Mouse (Mus musculus) lung, embryonic 16.5 days (tissue): ENCODE measurements around the gene Ppcdc. TPM values are rescaled to one million over a fixed set of nuclear protein-coding genes. Genes with fewer than 3 reads are reported as not detected.

ENCODE experiments used
- ATAC-seq: fragments of 200-750 bp; cut with Nextera tagmentation; 2 replicates; pipeline ENCODE4 v1.8.0; 2017; ENCODE audit warnings: low read depth, mild to moderate bottlenecking, moderate library complexity
- H3K27ac ChIP-seq: fragments of 300-500 bp; sonication (generic); 2 replicates; pipeline ENCODE4 v1.5.1; 2014; ENCODE audit warnings: mild to moderate bottlenecking, control low read depth, low read length
- H3K27me3 ChIP-seq: fragments of 300-500 bp; sonication (generic); 2 replicates; pipeline ENCODE4 v1.6.1; 2014; ENCODE audit warnings: low read depth, low read length, mixed read lengths; ENCODE audit not compliant: control insufficient read depth, insufficient read depth
- H3K36me3 ChIP-seq: fragments of 300-500 bp; sonication (generic); 2 replicates; pipeline ENCODE4 v1.6.1; 2014; ENCODE audit warnings: low read length; ENCODE audit not compliant: control insufficient read depth, insufficient read depth
- H3K4me1 ChIP-seq: fragments of 300-500 bp; sonication (generic); replicated peaks from 2 replicates; pipeline ENCODE4 v1.6.1; 2014; ENCODE audit warnings: low read length, mixed read lengths; ENCODE audit not compliant: control insufficient read depth, insufficient read depth
- H3K4me2 ChIP-seq: fragments of 300-500 bp; sonication (generic); 2 replicates; pipeline ENCODE4 v1.6.1; 2014; ENCODE audit warnings: low read depth, low read length, control low read depth
- H3K4me3 ChIP-seq: fragments of 300-500 bp; sonication (generic); 2 replicates; pipeline ENCODE4 v1.5.1; 2014; ENCODE audit warnings: mild to moderate bottlenecking, low read length, control low read depth
- H3K9ac ChIP-seq: fragments of 300-500 bp; sonication (generic); 2 replicates; pipeline ENCODE4 v1.6.1; 2014; ENCODE audit warnings: low read length, control low read depth
- H3K9me3 ChIP-seq: fragments of 300-500 bp; sonication (generic); 2 replicates; pipeline ENCODE4 v1.6.1; 2016; ENCODE audit warnings: low read length; ENCODE audit not compliant: control insufficient read depth
- WGBS: fragments of 180-500 bp; shearing (Covaris S2); extraction: QIAGEN DNeasy Blood & Tissue Kit; methylation state at CpG from one replicate; pipeline ENCODE4 v1.1.7; 2014; 5-methylcytosine and 5-hydroxymethylcytosine counted together
- polyA plus RNA-seq: library from polyadenylated mRNA; unstranded; fragments of >200 nt; fragmentation: Nextera tagmentation; extraction: Ambion mirVana; gene quantifications from 2 replicates; pipeline ENCODE4 v1.2.1, GENCODE M21; 2015

Gene Ppcdc
- polyA plus RNA-seq, 1 experiment from 2014 or later, result 27.6 TPM

GRCm38 (mm10) chr9:57398773-57399172, 41.2 kb downstream of the Ppcdc start:
- no peaks in the 10 kb centered on the region for H3K27me3 ChIP-seq
- H3K4me3 ChIP-seq, result no peak overlapping the region
- H3K9me3 ChIP-seq, result peaks cover 7% of the 10 kb centered on the region
- H3K27ac ChIP-seq, result no peak overlapping the region
- ATAC-seq, result no peak
- H3K4me2 ChIP-seq, result no peak overlapping the region
- H3K36me3 ChIP-seq, result no peaks in the 10 kb centered on the region
- no peak overlapping the region for H3K9ac ChIP-seq
- no peaks in the 10 kb centered on the region for H3K4me1 ChIP-seq
- WGBS, result 94% methylated on average over 2 of the region's 2 CpGs

GRCm38 (mm10) chr9:57392892-57393291, 47.0 kb downstream of the Ppcdc start:
- no peaks in the 10 kb centered on the region for H3K36me3 ChIP-seq
- H3K27me3 ChIP-seq, result no peaks in the 10 kb centered on the region
- H3K4me1 ChIP-seq, result no peaks in the 10 kb centered on the region
- H3K9me3 ChIP-seq, result no peaks in the 10 kb centered on the region
- no peak for ATAC-seq
- no peak overlapping the region for H3K4me3 ChIP-seq
- H3K9ac ChIP-seq, result no peak overlapping the region
- H3K27ac ChIP-seq, result no peak overlapping the region
- 63% methylated on average over 1 of the region's 1 CpGs for WGBS
- no peak overlapping the region for H3K4me2 ChIP-seq

- Histone ChIP-seq H3K9me3 (no peaks in the 10 kb centered on the region), H3K9ac (no peak overlapping the region), H3K4me1 (no peaks in the 10 kb centered on the region), H3K27me3 (no peaks in the 10 kb centered on the region), H3K27ac (no peak overlapping the region), H3K4me2 (no peak overlapping the region), H3K4me3 (no peak overlapping the region), H3K36me3 (no peaks in the 10 kb centered on the region)
- ATAC-seq, result no peak
- 61% methylated on average over 3 of the region's 3 CpGs for WGBS
Measured at GRCm38 (mm10) chr9:57390869-57391268, 49.1 kb downstream of the Ppcdc start.

- ATAC-seq, result no peak
- Histone ChIP-seq H3K4me2 (no peak overlapping the region), H3K4me3 (no peak overlapping the region), H3K27ac (no peak overlapping the region), H3K9ac (no peak overlapping the region), H3K9me3 (no peaks in the 10 kb centered on the region), H3K36me3 (no peaks in the 10 kb centered on the region), H3K27me3 (no peaks in the 10 kb centered on the region), H3K4me1 (no peaks in the 10 kb centered on the region)
- WGBS, result 3% methylated on average over 1 of the region's 1 CpGs
Measured at GRCm38 (mm10) chr9:57389131-57389530, 50.8 kb downstream of the Ppcdc start.

DNA sequence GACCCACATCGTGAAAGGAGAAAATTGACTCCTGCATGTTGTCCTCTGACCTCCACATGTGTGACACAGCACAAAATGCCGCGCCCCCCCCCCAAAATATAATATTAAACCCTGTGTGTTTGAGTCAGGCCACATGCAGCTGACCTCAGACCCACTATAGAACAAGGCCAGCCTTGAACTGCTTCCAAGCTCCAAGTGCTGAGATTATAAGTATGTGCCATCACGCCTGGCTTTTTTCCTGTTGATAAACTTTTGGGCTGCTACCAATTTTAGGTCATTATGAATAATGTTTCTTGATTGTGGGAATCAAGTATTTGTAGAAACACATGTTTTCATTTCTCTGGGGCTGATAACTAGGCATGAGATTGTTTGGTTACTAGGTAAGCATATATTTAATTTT, 53.0 kb downstream of the Ppcdc start:
- Histone ChIP-seq H3K27ac (no peak overlapping the region), H3K9ac (no peak overlapping the region), H3K4me1 (no peaks in the 10 kb centered on the region; the same call in 1 of the 2 replicates), H3K4me2 (no peak overlapping the region), H3K36me3 (no peaks in the 10 kb centered on the region), H3K4me3 (no peak overlapping the region), H3K9me3 (no peaks in the 10 kb centered on the region), H3K27me3 (no peaks in the 10 kb centered on the region)
- no peak for ATAC-seq
- WGBS, result 59% methylated on average over 4 of the region's 4 CpGs

GRCm38 (mm10) chr9:57384621-57385020, 55.3 kb downstream of the Ppcdc start:
- WGBS, result 53% methylated on average over 2 of the region's 2 CpGs
- ATAC-seq, result no peak

DNA sequence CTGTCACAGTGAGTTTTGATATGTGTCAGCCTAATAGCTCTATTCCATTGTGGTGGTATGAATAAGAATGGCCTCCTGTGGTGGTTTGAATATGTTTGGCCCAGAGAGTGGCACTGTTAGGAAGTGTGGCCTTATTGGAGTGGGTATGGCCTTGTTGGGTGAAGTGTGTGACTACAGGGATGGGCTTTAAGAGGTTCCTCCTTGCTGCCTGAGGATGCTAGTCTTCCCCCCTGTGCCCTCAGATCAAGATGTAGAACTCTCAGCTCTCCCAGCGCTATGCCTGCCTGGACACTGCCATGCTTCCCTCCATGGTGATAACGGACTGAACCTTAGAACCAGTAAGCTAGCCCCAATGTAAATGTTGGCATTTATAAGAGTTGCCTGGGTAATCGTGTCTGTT, 78.9 kb downstream of the Ppcdc start:
- Histone ChIP-seq H3K27ac (no peak overlapping the region), H3K9ac (no peak overlapping the region), H3K27me3 (no peaks in the 10 kb centered on the region), H3K36me3 (no peaks in the 10 kb centered on the region), H3K4me2 (no peak overlapping the region), H3K4me1 (no peaks in the 10 kb centered on the region), H3K9me3 (no peaks in the 10 kb centered on the region), H3K4me3 (no peak overlapping the region)
- WGBS, result 89% methylated on average over 3 of the region's 3 CpGs
- ATAC-seq, result no peak

More at GRCm38 (mm10) chr9:57384621-57385020, 55.3 kb downstream of the Ppcdc start:
- H3K4me3 ChIP-seq, result no peak overlapping the region
- H3K27ac ChIP-seq, result no peak overlapping the region
- H3K36me3 ChIP-seq, result no peaks in the 10 kb centered on the region
- H3K27me3 ChIP-seq, result no peaks in the 10 kb centered on the region
- H3K9ac ChIP-seq, result no peak overlapping the region
- no peaks in the 10 kb centered on the region for H3K9me3 ChIP-seq
- no peaks in the 10 kb centered on the region; the same call in 1 of the 2 replicates for H3K4me1 ChIP-seq
- no peak overlapping the region for H3K4me2 ChIP-seq

DNA sequence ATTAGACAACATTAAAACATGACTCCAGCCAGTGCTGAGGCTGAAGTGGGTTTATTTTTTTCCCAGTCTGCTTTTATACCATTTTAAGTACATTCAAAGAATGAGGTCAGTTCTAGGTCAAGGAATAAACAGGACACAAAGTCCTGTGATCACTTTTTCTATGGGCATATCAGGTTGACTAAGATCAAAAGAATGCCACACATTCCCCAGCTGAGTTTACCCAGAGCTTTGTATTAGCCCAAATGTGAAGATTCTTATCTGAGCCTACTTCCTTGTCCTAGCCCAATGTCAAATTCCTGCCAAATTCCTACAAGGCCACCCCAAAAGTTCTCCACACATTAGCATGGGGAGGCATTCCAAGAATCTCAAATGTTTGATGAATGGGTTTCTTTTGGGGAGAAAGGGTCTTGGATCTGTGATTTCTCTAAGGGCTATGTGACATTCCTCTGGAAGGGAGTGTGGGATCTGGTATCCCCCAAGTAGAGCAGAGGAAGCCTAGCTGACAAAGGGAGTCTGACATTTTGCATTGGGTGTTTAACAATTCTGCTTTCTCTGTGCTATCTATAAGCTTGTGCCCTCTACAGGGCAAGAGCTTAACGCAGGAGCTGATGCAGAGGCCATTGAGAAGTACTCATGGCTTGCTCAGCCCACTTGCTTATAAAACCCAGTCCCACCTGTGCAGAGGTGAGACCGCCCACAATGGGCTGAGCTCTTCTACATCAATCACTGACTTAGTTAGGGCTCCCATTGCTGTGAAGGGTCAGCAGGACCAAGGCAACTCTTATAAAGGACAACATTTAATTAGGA, 85.3 kb downstream of the Ppcdc start:
- Histone ChIP-seq H3K4me3 (no peak overlapping the region), H3K4me1 (no peaks in the 10 kb centered on the region), H3K36me3 (no peaks in the 10 kb centered on the region), H3K27ac (no peak overlapping the region), H3K27me3 (no peaks in the 10 kb centered on the region), H3K4me2 (no peak overlapping the region), H3K9me3 (no peaks in the 10 kb centered on the region), H3K9ac (no peak overlapping the region)
- WGBS, result 53% methylated on average over 2 of the region's 2 CpGs
- no peak for ATAC-seq

- Histone ChIP-seq H3K4me3 (no peak overlapping the region), H3K27me3 (no peaks in the 10 kb centered on the region), H3K4me2 (no peak overlapping the region), H3K27ac (no peak overlapping the region), H3K9me3 (no peaks in the 10 kb centered on the region), H3K4me1 (no peaks in the 10 kb centered on the region), H3K36me3 (no peaks in the 10 kb centered on the region), H3K9ac (no peak overlapping the region)
- 65% methylated on average over 2 of the region's 2 CpGs for WGBS
- no peak for ATAC-seq
Measured at GRCm38 (mm10) chr9:57351277-57351676, 88.6 kb downstream of the Ppcdc start.
